Mouse (Mus musculus) ES-E14 (cell line): Measurements from ENCODE around the gene Mrgprd. TPM values are rescaled to one million over a fixed set of nuclear protein-coding genes. Genes with fewer than 3 reads are reported as not detected.

Experiments
- DNase-seq: peaks from one replicate; pipeline ENCODE4 v3.0.0-alpha.2; 2013; ENCODE audit warnings: low read depth, low spot score
- H3K27ac ChIP-seq: 2 replicates; pipeline ENCODE4 v1.5.1; 2012; ENCODE audit warnings: low read depth, mild to moderate bottlenecking, low read length, moderate library complexity, mixed read lengths; ENCODE audit not compliant: poor library complexity, insufficient read depth, severe bottlenecking
- H3K36me3 ChIP-seq: 2 replicates; pipeline ENCODE4 v1.6.1; 2012; ENCODE audit warnings: mild to moderate bottlenecking, low read length, moderate library complexity, mixed read lengths; ENCODE audit not compliant: control insufficient read depth, poor library complexity, insufficient read depth, severe bottlenecking
- H3K4me1 ChIP-seq, 2 experiments: fragments of 150-350 bp in 1 of 2; sonication (generic) in 1 of 2; 2 replicates each; pipeline ENCODE4 v1.6.1; 2012; ENCODE audit warnings: low read length in 2 of 2, mild to moderate bottlenecking in 1 of 2, mixed read lengths in 1 of 2; ENCODE audit not compliant: control insufficient read depth in 2 of 2, insufficient read depth in 2 of 2, poor library complexity in 1 of 2
- H3K4me3 ChIP-seq, 2 experiments: fragments of 150-350 bp in 1 of 2; sonication (generic) in 1 of 2; 2 replicates each; pipeline ENCODE4 v1.5.1; 2012; ENCODE audit warnings: low read length in 2 of 2, low read depth in 1 of 2, mild to moderate bottlenecking in 1 of 2, mixed read lengths in 1 of 2; ENCODE audit not compliant: insufficient read depth in 1 of 2, poor library complexity in 1 of 2, severe bottlenecking in 1 of 2
- H3K9ac ChIP-seq: 2 replicates; pipeline ENCODE4 v1.6.1; 2012; ENCODE audit warnings: low read depth, mild to moderate bottlenecking, low read length, mixed read lengths; ENCODE audit not compliant: poor library complexity, insufficient read depth, severe bottlenecking
- H3K9me3 ChIP-seq: fragments of 150-350 bp; sonication (generic); 2 replicates; pipeline ENCODE4 v1.6.1; 2012; ENCODE audit warnings: low read depth, mild to moderate bottlenecking, low read length; ENCODE audit not compliant: control insufficient read depth, insufficient read depth
- CHD2 ChIP-seq: IDR thresholded peaks from 2 replicates; pipeline ENCODE4 v1.6.1; 2014; ENCODE audit warnings: mild to moderate bottlenecking, low read depth, low read length, inconsistent platforms
- HCFC1 ChIP-seq: IDR thresholded peaks from 2 replicates; pipeline ENCODE4 v1.6.1; 2012; ENCODE audit warnings: low read length, inconsistent platforms, borderline replicate concordance; ENCODE audit not compliant: insufficient read depth
- MAFK ChIP-seq: IDR thresholded peaks from 2 replicates; pipeline ENCODE4 v1.6.1; 2014; ENCODE audit warnings: mild to moderate bottlenecking, low read depth, low read length, inconsistent platforms; ENCODE audit not compliant: insufficient read depth
- ZC3H11A ChIP-seq: IDR thresholded peaks from 2 replicates; pipeline ENCODE4 v1.6.1; 2012; ENCODE audit warnings: low read depth, mild to moderate bottlenecking, inconsistent platforms, low read length, borderline replicate concordance
- ZNF384 ChIP-seq: IDR thresholded peaks from 2 replicates; pipeline ENCODE4 v1.6.1; 2012; ENCODE audit warnings: low read depth, low read length, inconsistent platforms
- in situ Hi-C, 2 experiments: fragments of 600-800 bp; cut with MboI; formaldehyde crosslinking; loops; one replicate each; pipeline ENCODE4 v1.15.1; 2025; ENCODE audit warnings: low sequenced_read_pairs in 2 of 2, inconsistent platforms in 1 of 2; ENCODE audit not compliant: unreplicated experiment in 2 of 2
- total RNA-seq: library from RNA; depleted of rRNA; stranded (reverse); fragments of 300-350 nt; gene quantifications from 2 replicates; pipeline ENCODE4 v1.2.3, GENCODE M21; 2012

The Mrgprd gene
- total RNA-seq, 1 experiment, result 0.09 TPM

DNA sequence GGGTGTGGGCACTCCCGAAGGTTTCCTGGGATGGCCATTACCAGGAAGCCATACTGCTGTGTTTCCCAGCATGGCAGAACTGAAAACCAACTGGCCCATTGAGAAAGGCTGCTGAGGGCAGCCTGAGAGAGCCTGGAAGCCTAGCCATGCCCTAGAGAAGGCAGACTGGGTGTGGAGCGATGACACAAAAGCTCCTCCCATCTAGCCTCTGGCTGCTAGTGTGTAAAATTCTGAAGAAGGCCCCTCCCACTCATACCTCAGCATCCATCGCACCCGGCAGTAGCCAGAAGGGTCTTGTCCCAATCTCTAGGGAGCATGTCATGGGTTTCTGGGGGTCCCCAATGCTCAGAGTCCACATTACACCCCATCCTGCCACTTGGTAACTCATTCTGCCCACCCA lies 33.2 kb upstream of the Mrgprd start:
- Histone ChIP-seq H3K4me3 (no peak overlapping the region), H3K4me1 (peaks cover 0 to 12% of the 10 kb centered on the region in 2 experiments; a peak in 2 of 4 replicates), H3K36me3 (peaks cover 22% of the 10 kb centered on the region; the same call in 1 of the 2 replicates), H3K9ac (no peak overlapping the region), H3K27ac (no peak overlapping the region), H3K9me3 (no peaks in the 10 kb centered on the region)
- in situ Hi-C loops, result no loop called here
- TF ChIP-seq ZNF384, result no peak
- TF ChIP-seq CHD2, result no peak
- no peak for TF ChIP-seq HCFC1
- TF ChIP-seq MAFK, result no peak
- no peak for TF ChIP-seq ZC3H11A
- DNase-seq, result no peak

DNA sequence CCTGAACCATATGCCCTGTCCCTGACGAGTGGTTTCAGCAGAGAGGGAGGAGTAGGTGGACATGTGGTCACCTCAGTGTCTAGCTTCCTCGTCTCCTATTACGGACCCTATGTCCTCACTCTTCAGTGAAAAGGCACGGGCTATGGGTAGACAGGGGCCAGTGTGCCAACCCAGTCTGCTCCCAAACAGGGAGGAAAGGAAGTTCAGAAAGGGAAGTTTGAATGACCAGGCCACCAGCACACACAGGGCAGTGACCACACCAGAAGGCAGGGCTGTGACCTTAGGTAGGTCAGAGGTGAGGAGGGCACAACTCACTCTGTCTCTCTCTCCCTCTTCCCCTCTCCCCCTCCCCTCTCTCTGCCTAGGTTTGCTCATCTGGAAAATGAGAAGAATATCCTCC lies 31.6 kb upstream of the Mrgprd start:
- H3K9me3 ChIP-seq, result no peaks in the 10 kb centered on the region
- peaks cover 14% of the 10 kb centered on the region; the same call in 1 of the 2 replicates for H3K36me3 ChIP-seq
- TF ChIP-seq CHD2 (no peak), ZC3H11A (no peak), MAFK (no peak), HCFC1 (no peak), ZNF384 (no peak)
- H3K4me1 ChIP-seq, result peaks cover 0 to 12% of the 10 kb centered on the region in 2 experiments; a peak in 2 of 4 replicates
- H3K27ac ChIP-seq, result no peak overlapping the region
- H3K4me3 ChIP-seq, result peak overlapping the region; percentile 70 to 77
- H3K9ac ChIP-seq, result peak overlapping the region; percentile 78
- in situ Hi-C loops, result no loop called here
- DNase-seq, result no peak

DNA sequence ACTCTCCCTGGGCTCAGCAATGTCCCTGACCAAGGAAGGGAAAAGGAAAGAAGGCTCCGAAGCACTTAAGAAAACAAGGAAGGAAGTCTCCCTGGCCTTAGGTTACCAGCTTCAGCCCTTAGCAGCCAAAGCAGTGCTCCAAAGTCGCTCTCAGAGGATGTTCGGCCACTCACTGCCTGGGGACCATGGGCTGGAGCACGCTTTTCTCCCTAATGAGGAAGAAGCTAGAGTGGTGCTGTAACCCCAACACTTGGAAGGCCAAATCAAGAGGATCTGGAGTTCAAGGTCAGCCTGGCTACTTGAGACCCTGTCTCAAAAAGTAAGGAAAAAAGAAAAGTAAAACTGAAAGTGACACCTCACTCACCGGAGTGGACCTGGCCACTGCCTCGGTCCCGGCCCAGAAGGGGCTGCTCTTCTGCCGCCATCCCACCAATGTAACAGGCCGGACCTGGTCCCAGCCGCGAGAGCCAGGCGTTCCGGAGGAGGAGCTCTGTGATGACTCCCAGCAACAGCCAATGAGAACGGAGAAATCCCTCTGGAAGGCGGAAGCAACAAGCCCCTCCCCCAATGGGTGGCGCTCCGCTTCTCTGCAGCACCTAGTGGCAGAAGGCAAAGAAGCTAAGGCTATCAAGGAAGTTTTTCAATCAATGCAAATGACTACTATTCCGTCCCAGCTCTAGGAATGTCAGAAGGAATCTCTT lies 31.0 kb upstream of the Mrgprd start, which contains the start of gene Tpcn2:
Tpcn2 (minus strand) TSS at position 525 of the 701 bp plus-strand sequence.
- Histone ChIP-seq H3K36me3 (peaks cover 12% of the 10 kb centered on the region; the same call in 1 of the 2 replicates), H3K27ac (no peak within 1 kb of the TSS; the same call in 1 of the 2 replicates), H3K4me3 (peak within 1 kb of the TSS; percentile 70 to 77), H3K9ac (peak within 1 kb of the TSS; percentile 78), H3K9me3 (no peaks in the 10 kb centered on the region), H3K4me1 (peaks cover 0 to 12% of the 10 kb centered on the region in 2 experiments; a peak in 2 of 4 replicates)
- DNase-seq, result peak; percentile 96
- in situ Hi-C loops, result no loop called here
- no peak for TF ChIP-seq HCFC1
- TF ChIP-seq MAFK, result no peak
- 0 out of 2 replicates have a peak, but pooled peaks have one; percentile 49 for TF ChIP-seq CHD2

DNA sequence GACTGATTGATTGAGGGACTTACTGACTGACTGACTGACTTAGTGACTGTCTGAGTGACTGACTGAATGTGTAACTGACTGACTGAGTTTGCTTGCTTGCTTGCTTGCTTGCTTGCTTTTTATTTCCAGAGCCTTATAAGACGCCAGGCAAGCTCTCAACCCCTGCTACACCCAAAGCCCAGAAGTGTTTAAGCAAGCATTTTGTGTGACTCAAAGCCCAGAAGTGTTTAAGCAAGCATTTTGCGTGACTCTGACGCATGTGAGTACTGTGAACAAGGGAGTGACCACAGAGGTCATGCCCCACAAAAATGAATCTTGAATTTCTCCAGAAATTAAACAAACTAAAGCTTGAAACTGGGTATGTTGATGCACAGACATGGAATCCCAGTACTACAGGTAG lies 30.3 kb upstream of the Mrgprd start:
- Histone ChIP-seq H3K4me1 (peaks cover 0 to 12% of the 10 kb centered on the region in 2 experiments; a peak in 2 of 4 replicates), H3K36me3 (peaks cover 7% of the 10 kb centered on the region; the same call in 1 of the 2 replicates), H3K27ac (no peak overlapping the region), H3K9me3 (no peaks in the 10 kb centered on the region), H3K9ac (no peak overlapping the region), H3K4me3 (no peak overlapping the region)
- in situ Hi-C loops, result no loop called here
- DNase-seq, result no peak
- TF ChIP-seq MAFK (no peak), HCFC1 (no peak), ZC3H11A (no peak), ZNF384 (no peak), CHD2 (no peak)
